Mouse (Mus musculus): ENCODE data around the gene Adam30. TPM values are rescaled to one million over a fixed set of nuclear protein-coding genes. Genes with fewer than 3 reads are reported as not detected.
"Not testable (repeated sequence)": the region's sequence is repeated elsewhere in the genome, so short reads cannot be mapped to it uniquely, and the experiment has no call there.

Gene Adam30
- under 1 TPM in 1 of 2 experiments, not detected in 1; 0.10 TPM for total RNA-seq (2021)

- DNase-seq: no peak
- intact Hi-C loops (cut with DNase I): no loop called here
These were observed at the start of gene Adam30 for GRCm38 (mm10) chr3:98160330-98160729. Gene Adam30, plus strand, starts transcription at chr3:98160630.

GRCm38 (mm10) chr3:98118252-98118651, 42.2 kb upstream of the Adam30 start:
- DNase-seq: no peak
- intact Hi-C loops (cut with DNase I): no loop called here

- intact Hi-C loops (cut with DNase I): no loop called here
- DNase-seq: no peak
These were observed 41.1 kb upstream of the Adam30 start for GRCm38 (mm10) chr3:98119338-98119737.

DNA sequence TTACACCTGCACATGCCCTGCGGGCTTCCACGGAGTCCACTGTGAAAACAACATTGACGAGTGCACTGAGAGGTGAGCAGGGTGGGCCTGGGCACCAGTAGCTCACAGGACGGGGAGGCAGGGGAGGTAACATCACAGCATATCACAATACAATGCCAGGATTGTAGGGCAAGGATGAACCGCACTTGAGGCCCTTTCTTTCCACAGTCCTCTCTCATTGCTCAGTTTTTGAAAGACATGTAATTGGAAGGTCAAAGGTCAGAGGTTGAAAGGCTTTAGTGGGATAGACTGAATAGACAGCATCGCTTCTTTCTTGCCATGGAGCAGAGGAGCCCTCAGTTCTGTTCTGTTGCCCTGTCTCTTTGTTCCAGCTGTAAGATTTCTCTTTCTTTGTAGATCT, 39.5 kb upstream of the Adam30 start:
- DNase-seq: no peak
- intact Hi-C loops (cut with DNase I): loop anchor here (5.0 kb wide), 1 partner anchor 194 kb away; no protein-coding TSS in a partner anchor

GRCm38 (mm10) chr3:98127775-98128174, 32.7 kb upstream of the Adam30 start:
- no peak for DNase-seq
- intact Hi-C loops (cut with DNase I): no loop called here

GRCm38 (mm10) chr3:98128716-98129115, 31.7 kb upstream of the Adam30 start:
- no peak for DNase-seq
- intact Hi-C loops (cut with DNase I): no loop called here

DNA sequence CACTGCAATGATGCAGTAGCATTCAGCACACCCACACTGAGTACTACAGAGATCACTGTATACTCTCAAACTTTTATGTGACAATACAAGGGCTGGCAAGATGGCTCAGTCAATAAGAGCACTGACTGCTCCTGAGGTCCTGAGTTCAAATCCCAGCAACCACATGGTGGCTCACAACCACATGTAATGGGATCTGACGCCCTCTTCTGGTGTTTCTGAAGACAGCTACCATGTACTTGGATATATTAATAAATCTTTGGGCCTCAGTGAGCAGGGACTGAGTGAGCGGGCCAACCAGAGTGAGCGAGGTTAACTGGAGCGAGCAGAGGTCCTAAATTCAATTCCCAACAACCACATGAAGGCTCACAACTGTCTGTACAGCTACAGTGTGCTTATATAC, 28.3 kb upstream of the Adam30 start:
- DNase-seq; intact Hi-C loops (cut with DNase I): not testable (repeated sequence)

DNA sequence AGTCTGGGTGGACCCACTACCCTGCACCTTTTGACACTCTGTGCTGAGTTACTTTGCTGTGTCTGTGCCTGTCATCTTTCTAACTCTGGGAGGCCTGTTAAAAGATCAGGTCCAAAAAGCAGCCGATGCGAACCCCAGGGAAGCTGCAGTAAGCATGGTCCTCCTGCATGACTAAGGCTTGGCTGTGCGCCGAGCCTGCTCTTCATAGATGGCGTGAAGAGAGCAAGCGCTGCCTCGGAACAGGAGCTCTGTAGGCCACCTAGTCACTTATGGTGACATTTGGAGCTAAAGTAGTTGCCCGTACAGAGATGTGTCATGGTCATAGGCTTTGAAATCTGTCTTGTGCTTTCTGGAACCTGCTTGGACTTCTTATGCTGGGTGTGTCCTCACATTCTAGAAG, 27.8 kb upstream of the Adam30 start:
- DNase-seq: no peak
- intact Hi-C loops (cut with DNase I): no loop called here

DNA sequence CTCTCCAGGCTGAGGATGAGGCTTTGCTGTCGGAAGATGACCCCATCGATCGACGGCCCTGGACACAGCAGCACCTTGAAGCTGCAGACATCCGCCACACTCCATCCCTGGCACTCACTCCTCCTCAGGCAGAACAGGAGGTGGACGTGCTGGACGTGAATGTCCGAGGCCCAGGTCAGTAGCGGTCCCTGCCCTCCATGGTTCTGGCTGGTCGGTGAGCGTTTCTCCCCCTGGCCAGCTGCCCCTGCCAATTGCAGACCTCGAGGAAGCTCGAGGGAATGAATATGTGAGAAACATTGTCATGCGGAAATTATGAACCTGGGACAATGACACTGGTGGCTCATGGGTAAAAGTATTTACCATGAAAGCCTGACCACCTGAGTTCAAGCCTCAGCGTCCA, 19.0 kb upstream of the Adam30 start:
- intact Hi-C loops (cut with DNase I): no loop called here
- no peak for DNase-seq

DNA sequence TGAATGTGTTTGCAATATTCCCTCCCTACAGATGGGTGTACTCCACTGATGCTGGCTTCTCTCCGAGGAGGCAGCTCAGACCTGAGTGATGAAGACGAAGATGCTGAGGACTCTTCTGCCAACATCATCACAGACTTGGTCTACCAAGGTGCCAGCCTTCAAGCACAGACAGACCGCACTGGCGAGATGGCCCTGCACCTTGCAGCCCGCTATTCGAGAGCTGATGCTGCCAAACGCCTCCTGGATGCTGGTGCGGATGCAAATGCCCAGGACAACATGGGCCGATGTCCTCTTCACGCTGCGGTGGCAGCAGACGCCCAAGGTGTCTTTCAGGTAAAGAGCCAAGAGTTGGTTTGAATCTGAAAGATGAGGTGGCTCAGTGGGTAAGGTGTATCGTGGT, 17.6 kb upstream of the Adam30 start:
- DNase-seq: no peak
- intact Hi-C loops (cut with DNase I): no loop called here

DNA sequence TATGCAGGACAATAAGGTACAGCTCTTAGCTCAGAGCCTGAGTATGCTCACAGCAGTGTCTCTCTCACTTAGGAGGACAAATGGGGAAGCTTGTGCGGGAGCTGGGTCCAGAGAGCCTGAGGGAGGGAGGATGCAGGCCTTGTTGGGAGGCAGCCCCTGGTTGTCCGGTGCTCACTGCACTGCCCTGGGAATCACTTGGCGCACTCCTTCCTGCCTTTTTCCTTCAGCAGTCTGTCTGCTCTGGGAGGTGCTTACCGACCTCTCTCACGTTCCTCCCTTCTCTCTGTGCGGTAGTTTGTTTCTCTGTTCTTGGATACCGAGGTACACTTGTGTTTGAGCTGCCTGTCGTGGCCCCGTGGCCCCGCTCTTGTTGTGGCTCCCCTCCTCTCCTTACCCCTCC, 15.2 kb upstream of the Adam30 start:
- intact Hi-C loops (cut with DNase I): no loop called here
- no peak for DNase-seq

GRCm38 (mm10) chr3:98146471-98147410, 13.7 kb upstream of the Adam30 start:
- intact Hi-C loops (cut with DNase I): no loop called here
- no peak for DNase-seq

- intact Hi-C loops (cut with DNase I): no loop called here
These were observed 12.7 kb upstream of the Adam30 start for GRCm38 (mm10) chr3:98147706-98148105.

DNA sequence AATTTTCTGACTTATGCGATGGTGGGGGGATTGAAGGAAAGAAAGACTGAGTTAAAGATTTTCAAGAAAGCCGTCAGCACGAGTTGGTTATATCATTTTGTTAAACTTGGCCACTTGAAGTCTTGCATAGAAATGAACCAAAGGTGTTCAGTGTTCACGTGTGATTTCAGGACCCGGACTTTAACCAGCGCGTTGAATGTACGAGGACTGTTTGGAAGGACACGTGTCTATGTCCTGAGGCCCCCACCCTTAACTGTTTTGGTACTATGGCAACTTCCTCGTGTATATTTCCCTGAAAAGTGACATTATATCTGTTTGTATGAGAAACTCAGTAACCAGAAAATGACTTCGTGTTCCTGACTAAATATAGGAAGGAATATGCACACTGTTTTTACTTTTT, 10.5 kb upstream of the Adam30 start:
- intact Hi-C loops (cut with DNase I): no loop called here
- DNase-seq: no peak

More at GRCm38 (mm10) chr3:98147706-98148105, 12.7 kb upstream of the Adam30 start:
- no peak for DNase-seq

- no peak for DNase-seq
These were observed 9.4 kb upstream of the Adam30 start for GRCm38 (mm10) chr3:98151016-98151415.

GRCm38 (mm10) chr3:98153460-98153859, 7.0 kb upstream of the Adam30 start:
- no peak for DNase-seq

More at GRCm38 (mm10) chr3:98151016-98151415, 9.4 kb upstream of the Adam30 start:
- intact Hi-C loops (cut with DNase I): no loop called here

DNA sequence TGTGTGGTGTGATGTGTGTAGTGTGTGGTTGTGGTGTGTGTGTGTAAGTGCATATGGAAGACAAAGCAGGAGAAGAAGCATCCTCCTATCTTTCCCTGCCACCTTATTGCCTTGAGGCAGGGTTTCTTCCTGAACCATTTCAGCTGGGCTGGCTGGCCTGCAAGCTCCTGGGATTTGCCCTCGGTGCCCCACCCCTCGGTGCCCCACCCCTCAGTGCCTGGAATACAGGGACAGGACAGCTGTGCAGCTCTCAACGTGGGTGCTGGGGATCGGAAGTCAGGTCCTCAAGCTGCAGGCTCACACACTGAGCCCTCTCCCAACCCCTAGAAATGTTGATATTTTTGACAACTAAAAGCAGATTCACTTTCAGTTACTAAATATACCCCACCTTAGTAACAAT, 4.3 kb upstream of the Adam30 start:
- intact Hi-C loops (cut with DNase I): no loop called here
- DNase-seq: no peak

More at GRCm38 (mm10) chr3:98153460-98153859, 7.0 kb upstream of the Adam30 start:
- intact Hi-C loops (cut with DNase I): no loop called here

DNA sequence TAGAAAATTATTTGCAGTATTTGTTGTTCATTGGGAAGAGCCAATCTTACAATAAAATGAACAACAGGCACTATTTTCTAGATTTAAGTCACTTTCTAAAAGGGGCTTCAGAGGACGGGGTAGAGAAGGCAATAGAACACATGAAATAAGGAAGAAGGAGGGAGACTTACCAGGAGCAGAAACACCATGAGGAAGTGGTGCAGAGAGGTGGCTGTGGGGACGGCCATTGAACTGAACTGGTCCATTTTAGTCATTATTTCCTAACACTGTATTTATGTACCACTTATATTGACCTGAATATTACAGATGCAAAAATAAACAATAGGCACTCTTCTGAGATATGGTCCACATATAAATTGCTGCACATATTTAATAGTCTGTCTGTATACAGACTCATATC, 3.4 kb upstream of the Adam30 start:
- no peak for DNase-seq
- intact Hi-C loops (cut with DNase I): no loop called here

DNA sequence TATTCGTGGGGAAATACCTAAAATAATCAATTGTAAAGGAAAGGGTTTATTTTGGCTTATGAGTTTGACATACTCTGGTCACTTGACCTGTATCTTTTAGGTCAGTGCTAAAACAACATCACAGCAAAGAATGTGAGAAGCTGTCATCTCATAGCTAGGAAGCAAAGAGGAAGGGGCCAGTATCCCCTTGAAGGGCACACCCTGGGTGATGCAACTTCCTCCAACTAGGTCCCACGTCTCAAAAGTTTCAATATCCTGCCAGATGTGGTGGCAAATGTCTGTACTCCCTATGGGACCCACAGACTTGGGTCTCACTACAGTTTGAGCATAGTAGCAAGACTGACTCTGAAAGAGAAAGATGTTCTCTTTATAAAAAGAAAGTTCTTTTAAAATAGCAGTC, 2.8 kb upstream of the Adam30 start:
- intact Hi-C loops (cut with DNase I): no loop called here
- no peak for DNase-seq

- intact Hi-C loops (cut with DNase I): no loop called here
- no peak for DNase-seq
These were observed 1.8 kb upstream of the Adam30 start for GRCm38 (mm10) chr3:98158646-98159045.

DNA sequence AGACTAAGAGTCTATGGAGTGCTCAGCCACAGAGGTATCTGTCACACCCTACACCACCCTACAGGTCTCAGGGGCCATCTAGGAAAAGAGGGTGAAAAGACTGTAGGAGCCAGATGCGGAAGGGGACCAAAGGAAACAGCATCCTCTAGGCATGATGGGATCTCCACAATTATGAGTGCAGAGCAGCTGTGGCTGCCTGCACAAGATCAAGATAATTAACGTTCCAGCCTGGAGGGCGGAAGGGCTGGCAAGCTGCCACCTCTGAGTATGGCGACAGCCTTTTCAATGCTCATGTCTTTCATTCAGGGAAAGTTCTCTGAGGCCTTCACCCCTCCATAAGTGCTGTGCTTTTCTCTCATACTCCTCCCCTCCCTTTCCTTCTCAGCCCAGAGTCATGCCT, 1.1 kb upstream of the Adam30 start:
- intact Hi-C loops (cut with DNase I): no loop called here
- DNase-seq: no peak

DNA sequence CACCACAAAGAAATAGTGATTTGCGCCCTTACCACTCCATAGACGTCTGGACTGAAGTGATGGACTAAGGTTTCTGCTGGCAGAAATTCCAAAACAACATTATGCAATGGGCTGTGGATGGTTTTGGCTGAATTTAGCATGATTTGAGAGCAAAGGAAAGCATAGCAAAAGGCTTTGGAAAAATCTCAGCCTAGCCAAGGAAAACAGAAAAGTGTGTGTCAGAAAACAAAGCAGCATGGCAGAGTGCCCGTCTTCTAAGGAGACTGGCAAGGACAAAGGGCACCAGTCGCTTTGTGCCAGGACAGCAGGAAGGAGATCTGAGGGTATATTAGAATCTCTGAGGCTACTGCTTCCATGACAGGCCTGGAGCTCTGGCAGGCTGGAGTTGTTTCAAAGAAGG, 17.9 kb downstream of the Adam30 start:
- intact Hi-C loops (cut with DNase I): no loop called here
- peak; percentile 34 to 38 for DNase-seq

All from heart, postnatal 10 days (tissue).